Mouse (Mus musculus): ENCODE data around the gene Tbc1d9b.

Gene Tbc1d9b

DNA sequence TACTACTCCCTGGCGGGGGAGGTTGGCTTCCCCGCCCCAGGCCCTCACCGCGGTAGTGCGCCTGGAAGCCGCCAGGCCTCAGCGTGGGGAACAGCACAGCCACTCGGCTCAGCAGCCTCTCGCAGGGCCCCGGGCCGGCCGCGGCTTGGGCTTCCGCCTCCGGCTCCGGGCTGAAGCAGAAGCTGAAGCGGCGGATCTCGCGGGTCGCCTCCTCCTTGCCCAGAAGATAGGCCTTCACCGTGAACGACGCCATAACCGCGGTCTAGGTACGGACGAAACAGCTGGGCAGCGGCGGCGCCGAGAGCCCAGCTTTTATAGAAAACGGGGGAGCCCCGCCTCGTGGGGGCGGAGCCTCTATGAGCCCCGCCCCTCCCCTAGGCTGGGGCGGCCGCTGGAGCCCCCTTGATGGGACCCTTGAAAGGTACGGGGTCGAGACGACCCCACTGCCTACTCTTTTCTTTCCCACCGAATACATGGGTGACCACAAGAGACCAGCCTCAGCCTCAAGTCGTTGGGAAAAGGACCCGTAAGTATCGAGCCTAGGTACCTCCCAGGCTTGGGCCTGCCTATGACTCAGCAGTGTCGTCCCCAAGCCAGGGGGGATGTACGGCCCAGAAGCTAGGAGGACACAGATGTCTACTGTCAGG, 79.4 kb downstream of the Tbc1d9b start, which contains the start of the genes Sqstm1 and Mgat4b:
Gene Sqstm1 (minus strand): TSS at position 323 of the 647 bp plus-strand sequence.
Gene Mgat4b (plus strand): TSS at position 386 of the 647 bp plus-strand sequence.
- peak; percentile 87 for DNase-seq (ENCODE audit: low spot score)

DNA sequence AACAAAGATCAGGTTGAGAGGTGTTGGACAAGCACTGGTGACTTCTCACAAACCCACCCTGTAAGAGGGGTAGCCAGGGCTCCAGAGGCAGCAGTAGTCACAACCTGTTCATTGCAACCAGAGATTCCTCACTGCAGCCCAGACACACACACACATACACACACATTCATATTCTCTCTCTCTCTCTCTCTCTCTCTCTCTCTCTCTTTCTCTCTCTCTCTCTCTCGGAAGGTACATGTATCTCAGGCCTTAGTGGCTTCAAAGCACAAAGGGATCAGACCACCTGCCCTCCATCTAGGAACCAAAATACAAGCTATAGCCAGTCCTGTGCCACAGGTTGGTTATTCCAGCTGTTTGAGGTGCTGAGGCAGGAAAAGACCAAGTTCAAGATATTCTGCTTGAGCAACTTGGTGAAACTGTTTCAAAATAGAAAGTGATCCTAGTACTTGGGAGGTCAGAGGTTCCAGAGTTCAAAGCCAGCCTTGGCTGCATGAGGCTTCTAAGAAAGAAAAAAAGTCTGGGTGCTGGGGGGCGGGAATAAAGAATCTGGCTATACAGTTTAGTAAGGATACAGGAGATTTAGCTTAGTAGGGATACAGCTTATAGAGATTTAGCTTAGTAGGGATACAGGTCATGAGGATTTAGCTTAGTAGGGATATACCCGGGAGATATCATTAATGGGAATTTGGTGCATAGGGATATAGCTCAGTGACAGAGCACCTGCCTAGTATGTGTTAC, 80.3 kb downstream of the Tbc1d9b start:
- no peak for DNase-seq (ENCODE audit: low spot score)

DNA sequence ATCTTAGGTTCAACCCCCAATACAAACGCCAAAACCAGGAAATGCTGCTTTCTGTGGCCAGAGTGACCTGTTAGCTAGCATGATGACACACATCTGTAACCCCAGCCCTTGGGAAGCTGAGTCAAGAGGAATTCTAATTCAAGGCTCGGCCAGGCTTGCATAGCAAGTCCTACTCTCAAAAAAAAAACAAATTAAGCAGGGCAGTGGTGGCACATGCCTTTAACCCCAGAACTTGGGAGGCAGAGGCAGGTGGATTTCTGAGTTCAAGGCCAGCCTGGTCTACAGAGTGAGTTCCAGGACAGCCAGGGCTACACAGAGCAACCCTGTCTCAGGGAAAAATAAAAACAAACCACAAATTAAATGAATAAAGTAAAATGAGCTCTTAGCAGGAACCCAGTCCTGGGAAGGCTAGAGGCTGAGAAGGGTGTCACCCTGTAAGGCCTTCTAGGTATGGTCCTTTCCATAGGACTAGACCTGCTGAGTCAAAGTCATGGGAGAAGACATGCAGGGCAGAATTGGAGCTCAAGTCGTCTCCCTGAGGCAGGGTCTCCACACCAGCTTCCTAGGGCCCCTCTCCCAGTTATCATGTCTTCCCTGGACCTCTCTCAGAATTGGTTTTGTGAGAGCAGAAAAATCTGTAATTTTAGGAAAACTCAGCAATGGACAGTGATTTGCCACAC, 81.0 kb downstream of the Tbc1d9b start:
- DNase-seq (ENCODE audit: low spot score), result no peak

DNA sequence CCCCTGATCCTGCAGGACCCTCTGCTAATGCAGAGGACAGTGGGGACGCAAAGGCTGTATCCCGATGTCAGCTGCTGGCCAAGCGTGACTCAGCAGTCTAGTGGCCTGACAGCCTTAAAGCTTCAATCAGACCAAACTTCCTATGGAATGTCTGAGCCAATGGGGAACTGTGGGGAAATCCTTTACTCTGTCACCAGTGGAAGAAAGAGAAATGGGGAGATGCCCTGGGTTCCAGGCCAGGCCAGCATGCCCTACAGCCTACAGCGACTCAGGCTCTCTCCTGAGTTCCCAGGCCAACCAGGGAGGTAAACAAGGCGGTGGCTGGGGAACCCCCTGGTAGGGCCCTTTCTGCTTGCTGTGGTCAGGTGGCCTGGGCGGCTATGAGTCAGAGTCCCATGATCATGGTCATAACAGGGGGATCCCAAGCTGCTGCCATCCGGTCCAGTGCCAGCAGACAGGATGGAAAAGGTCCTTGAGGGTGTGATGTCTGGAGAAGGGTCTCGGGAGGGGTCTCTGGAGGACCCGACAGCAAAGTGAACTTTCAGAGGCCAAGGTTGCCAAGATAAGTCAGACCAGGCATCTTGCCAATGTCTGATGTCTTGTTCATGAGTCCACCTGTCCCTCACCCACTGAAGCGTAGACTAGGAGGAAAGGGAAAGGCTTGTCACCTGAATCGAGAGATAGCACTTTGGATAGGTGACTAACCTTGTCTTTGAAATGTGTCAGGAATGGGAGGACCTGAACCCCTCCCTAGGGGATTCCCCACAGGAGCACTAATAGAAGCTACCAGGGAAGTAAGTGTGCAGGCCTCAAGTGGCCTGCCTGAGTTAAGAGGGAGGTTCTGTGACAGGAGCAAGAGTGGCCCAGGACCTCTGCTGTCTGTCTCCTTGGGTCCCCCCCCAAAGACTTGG, 81.9 kb downstream of the Tbc1d9b start:
- peak; percentile 47 for DNase-seq (ENCODE audit: low spot score)

DNA sequence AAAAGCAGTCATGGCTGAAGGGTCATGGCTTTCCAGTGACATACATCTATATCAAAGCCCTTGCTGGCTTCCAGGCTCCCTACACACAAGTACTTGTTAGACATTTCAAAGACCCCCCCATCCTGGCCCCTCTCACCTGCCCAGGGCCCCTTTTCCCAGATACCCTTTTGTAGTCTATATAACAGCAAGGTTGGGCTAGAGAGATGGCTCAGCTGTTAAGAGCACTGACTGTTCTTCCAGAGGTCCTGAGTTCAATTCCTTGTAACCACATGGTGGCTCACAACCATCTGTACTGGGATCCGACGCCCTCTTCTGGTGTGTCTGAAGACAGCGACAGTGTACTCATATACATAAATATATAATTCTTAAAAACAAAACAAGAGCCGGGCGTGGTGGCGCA, 83.4 kb downstream of the Tbc1d9b start:
- DNase-seq (ENCODE audit: low spot score), result no peak

DNA sequence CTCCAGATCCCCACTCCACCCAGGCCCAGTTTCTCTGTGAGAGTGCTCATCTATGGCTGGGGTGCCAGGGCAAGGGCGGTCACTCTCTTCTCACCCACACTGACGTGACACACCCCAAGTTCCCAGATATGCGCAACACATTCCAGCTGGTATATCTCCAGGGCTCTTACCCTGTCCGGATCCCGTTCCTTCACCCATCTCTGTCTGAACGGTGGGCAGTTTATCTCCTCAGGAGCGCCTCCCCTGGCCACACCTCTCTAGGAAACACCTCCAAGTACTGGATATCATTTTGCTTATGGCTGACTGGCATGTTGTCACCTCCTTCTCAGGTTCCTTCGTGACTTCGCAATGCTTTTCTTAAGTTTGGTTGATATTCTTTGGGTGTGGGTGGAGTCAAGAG, 84.4 kb downstream of the Tbc1d9b start:
- DNase-seq (ENCODE audit: low spot score), result no peak

DNA sequence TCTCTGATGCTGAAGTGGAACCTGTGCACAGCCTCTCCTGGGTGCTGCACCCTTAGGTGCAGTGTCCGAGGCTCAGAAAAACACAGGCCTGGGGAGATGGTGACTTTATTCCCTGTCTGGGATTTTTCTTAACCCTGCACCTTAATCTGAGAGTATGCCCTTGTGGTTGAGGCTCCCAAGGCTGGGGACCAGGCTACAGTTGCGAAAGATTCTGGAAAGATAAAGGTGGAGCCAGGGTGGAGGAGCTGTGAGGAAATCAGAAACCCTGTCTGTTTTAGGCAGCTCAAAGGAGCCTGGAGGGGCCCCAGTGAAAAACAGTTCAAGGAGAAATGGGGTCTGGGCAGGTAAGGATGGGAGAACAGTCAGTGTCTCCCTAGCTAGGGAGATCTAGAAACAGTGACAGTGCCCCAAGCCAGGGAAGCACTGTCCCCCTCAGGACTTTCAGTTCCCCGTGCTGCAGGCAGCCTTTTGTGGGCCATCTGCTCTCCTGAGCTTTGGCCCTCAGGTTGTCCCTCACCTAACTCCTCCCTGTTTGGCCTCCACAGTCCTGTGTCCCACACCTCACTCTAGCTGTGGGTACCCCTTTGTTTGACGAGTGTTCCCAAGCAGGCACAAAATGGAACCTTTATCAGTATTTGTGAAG, 85.6 kb downstream of the Tbc1d9b start:
- no peak for DNase-seq (ENCODE audit: low spot score)

DNA sequence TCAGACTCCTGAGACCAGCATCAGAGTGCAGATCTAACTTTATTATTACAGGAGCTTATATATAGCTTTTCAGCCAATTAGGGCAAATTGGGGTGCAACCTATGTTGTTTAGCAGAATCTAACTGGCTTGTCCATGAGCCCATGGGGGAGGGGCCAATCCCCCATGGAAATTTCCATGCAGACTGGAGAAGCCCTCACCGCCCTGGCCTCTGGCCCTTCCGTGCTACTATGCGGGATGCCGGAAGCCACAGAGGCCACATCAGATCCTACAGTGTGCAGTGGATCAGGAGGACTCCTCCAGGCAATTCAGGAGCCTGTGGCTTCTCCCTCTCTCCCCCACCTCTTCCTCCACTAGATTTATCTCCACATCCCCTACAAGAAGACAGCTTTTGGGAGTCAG, 86.6 kb downstream of the Tbc1d9b start:
- no peak for DNase-seq (ENCODE audit: low spot score)

DNA sequence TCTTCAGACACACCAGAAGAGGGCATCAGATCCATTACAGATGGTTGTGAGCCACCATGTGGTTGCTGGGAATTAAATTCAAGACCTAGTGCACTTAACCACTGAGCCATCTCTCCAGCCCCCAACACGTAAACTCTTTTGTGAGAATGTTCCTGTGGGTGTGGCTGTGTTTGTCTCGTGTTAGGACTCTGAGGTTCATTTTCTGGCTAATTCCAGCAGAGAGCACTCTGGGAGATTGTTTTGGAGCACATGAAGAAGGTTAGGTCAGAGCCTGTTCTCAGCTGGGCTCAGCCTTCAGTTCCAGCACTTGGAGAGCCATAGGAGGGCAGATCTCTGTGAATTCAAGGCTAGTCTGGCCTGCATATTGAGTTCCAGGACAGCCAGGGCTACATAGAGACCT, 88.6 kb downstream of the Tbc1d9b start:
- DNase-seq (ENCODE audit: low spot score), result no peak

Data from ovary, postnatal 14 days (tissue).